Mouse (Mus musculus) CD4-positive, CD25-positive, alpha-beta regulatory T cell, adult 4 months (primary cell): Measurements from ENCODE around the gene Gm10800. TPM values are rescaled to one million over a fixed set of nuclear protein-coding genes. Genes with fewer than 3 reads are reported as not detected.
"Not testable (repeated sequence)": the region's sequence is repeated elsewhere in the genome, so short reads cannot be mapped to it uniquely, and the experiment has no call there.

Experiments
- ATAC-seq: one replicate; pipeline ENCODE4 v1.8.0; 2017
- polyA plus RNA-seq, 2 experiments: library from polyadenylated mRNA; unstranded; fragments of 100-300 nt; shearing (Covaris generic); gene quantifications; one replicate each; pipeline ENCODE4 v1.2.1; 2017

The Gm10800 gene
- polyA plus RNA-seq: 100 to 1,000 TPM in 1 of 2 experiments, 10 to 100 TPM in 1; 68.0 to 301 TPM

GRCm38 (mm10) chr2:98667201-98667600, at the start of gene Gm10800:
TSS of gene Gm10800 (minus strand) at chr2:98667301.
- ATAC-seq: not testable (repeated sequence)

DNA sequence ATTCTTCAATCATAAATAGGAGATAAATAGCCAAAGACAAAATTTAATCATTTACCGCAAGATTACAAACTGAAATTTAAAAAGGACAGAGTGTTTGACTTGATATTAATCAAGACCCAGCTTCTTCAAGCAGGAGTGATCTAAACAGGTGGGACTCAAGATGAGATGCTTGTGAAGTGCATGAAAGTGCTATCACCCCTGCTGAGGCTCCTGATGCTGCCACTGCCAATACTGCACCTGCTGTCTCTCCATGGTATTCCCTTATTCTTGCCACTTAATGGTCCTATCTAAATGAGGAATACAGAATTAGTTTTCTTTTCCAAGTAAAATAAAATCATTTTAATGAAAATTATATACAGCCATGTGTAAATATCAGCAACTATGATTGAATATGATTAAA, 30.4 kb upstream of the Gm10800 start:
- ATAC-seq: no peak

DNA sequence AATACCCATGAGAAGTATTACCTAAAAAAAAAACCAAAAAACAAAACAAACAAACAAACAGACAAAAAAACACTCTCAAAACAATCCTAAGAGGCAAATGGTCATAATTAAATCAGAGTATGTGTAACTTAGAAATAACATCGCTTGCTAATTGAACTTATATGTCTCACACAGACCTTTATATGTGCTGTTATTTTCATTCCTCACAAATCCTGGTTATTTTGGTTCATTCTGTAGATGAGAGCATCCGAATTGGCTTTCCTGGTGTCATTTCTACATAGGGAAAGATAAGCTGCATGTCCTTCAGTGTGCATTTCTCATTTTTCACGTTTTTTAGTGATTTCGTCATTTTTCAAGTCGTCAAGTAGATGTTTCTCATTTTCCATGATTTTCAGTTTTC, 5.2 kb downstream of the Gm10800 start, which contains the start of gene Gm10801:
Gene Gm10801 (plus strand): TSS at position 301 of the 400 bp plus-strand sequence.
- ATAC-seq: not testable (repeated sequence)

Other genes with a start within 250 kb of the Gm10800 start
- gene Gm10801, start 5.1 kb downstream of the Gm10800 start, polyA plus RNA-seq: 10 to 100 TPM; 14.6 to 51.4 TPM